Mouse (Mus musculus): ENCODE data around the gene Musk. TPM values are rescaled to one million over a fixed set of nuclear protein-coding genes. Genes with fewer than 3 reads are reported as not detected.

Musk gene
- total and polyA plus RNA-seq, 3 experiments: not detected

DNA sequence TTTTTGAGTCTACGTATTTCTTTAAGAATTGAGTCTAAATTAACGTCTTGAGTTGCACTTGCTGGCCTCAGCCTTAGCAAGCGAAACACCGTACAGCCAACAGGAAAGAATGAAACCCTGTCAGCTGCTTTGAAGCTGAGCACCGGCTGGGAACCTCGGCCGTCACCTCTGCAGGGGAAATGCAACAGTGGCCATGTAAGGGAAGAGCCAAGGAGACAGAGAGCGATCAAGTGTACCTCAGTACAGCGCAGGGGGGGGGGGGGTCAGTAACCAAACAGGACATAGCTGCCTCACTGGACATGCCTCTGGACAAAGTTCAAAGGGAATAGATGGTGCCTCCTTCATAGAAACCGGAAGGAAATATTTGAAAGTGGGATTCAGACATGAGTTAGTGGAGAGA lies 65.4 kb downstream of the Musk start:
- no peak for DNase-seq (ENCODE audit: low read depth, low spot score)
- Histone ChIP-seq H3K36me3 (ENCODE audit: control insufficient read depth in 1 of 2, insufficient read depth in 2 of 2, low read length in 2 of 2) (no peaks in the 10 kb centered on the region), H3K4me1 (ENCODE audit: control insufficient read depth in 1 of 2, insufficient read depth in 2 of 2, low read length in 2 of 2) (no peaks in the 10 kb centered on the region), H3K27me3 (ENCODE audit: control insufficient read depth in 1 of 2, insufficient read depth in 2 of 2, low read length in 2 of 2) (no peaks in the 10 kb centered on the region), H3K4me3 (ENCODE audit: control insufficient read depth in 1 of 2, insufficient read depth in 1 of 2, low read depth in 2 of 2, low read length in 2 of 2) (no peak overlapping the region), H3K27ac (ENCODE audit: control insufficient read depth, low read depth, low read length) (no peak overlapping the region), H3K9ac (ENCODE audit: control insufficient read depth, low read depth, low read length, poor library complexity, severe bottlenecking) (no peak overlapping the region), H3K9me3 (replicated peaks; ENCODE audit: insufficient read depth, low read length) (no peaks in the 10 kb centered on the region), H3K79me2 (ENCODE audit: control insufficient read depth, insufficient read depth, low read length, poor library complexity) (no peaks in the 10 kb centered on the region)
- no peak for TF ChIP-seq MYB (IDR thresholded peaks at IDR 0.05; ENCODE audit: low read depth, low read length)
- no peak for TF ChIP-seq NRF1 (IDR thresholded peaks at IDR 0.05; ENCODE audit: insufficient read depth, low read depth, low read length, poor library complexity, severe bottlenecking)
- no peak for TF ChIP-seq USF2 (IDR thresholded peaks at IDR 0.05; ENCODE audit: borderline replicate concordance in 1 of 2, insufficient read depth in 1 of 2, low read depth in 1 of 2, low read length in 2 of 2)
- TF ChIP-seq GATA1 (IDR thresholded peaks at IDR 0.05; ENCODE audit: low read depth, low read length): no peak
- no peak for TF ChIP-seq CHD1 (IDR thresholded peaks at IDR 0.05; ENCODE audit: low read depth, low read length)
- no peak for TF ChIP-seq RCOR1 (IDR thresholded peaks at IDR 0.05; ENCODE audit: low read depth, low read length)
- no peak for TF ChIP-seq RAD21 (IDR thresholded peaks at IDR 0.05; ENCODE audit: low read depth, low read length)

DNA sequence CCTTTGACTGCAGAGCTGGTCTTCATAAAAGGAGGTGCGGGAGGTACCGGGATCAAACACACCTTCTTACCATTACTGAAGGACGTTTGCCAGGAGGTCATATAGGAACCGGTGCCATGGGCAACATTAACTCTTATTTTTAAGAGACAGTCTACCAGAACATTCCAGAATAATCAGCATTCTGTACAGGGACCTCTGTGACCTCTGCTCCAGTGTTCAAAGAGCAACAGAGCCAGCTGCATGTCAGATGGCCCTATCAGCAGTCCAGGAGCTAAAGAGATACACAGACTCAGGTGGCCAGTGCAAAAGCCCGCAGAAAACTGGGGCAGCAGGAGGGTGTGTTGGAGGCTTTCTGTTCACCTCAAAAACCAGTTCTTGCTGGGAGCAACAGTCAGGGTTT lies 65.8 kb downstream of the Musk start:
- no peak overlapping the region for H3K9ac ChIP-seq (ENCODE audit: control insufficient read depth, low read depth, low read length, poor library complexity, severe bottlenecking)
- H3K27me3 ChIP-seq (ENCODE audit: control insufficient read depth in 1 of 2, insufficient read depth in 2 of 2, low read length in 2 of 2): no peaks in the 10 kb centered on the region
- no peaks in the 10 kb centered on the region for H3K9me3 ChIP-seq (replicated peaks; ENCODE audit: insufficient read depth, low read length)
- H3K4me1 ChIP-seq (ENCODE audit: control insufficient read depth in 1 of 2, insufficient read depth in 2 of 2, low read length in 2 of 2): no peaks in the 10 kb centered on the region
- H3K36me3 ChIP-seq (ENCODE audit: control insufficient read depth in 1 of 2, insufficient read depth in 2 of 2, low read length in 2 of 2): no peaks in the 10 kb centered on the region
- H3K79me2 ChIP-seq (ENCODE audit: control insufficient read depth, insufficient read depth, low read length, poor library complexity): no peaks in the 10 kb centered on the region
- H3K4me3 ChIP-seq (ENCODE audit: control insufficient read depth in 1 of 2, insufficient read depth in 1 of 2, low read depth in 2 of 2, low read length in 2 of 2): no peak overlapping the region
- no peak for DNase-seq (ENCODE audit: low read depth, low spot score)
- TF ChIP-seq CTCF (IDR thresholded peaks at IDR 0.05 in 2 of 3, conservative IDR thresholded peaks at IDR 0.05 in 1 of 3; ENCODE audit: control insufficient read depth in 1 of 3, insufficient read depth in 1 of 3, low read depth in 2 of 3, low read length in 3 of 3, poor library complexity in 1 of 3, severe bottlenecking in 1 of 3) (no peak), NRF1 (IDR thresholded peaks at IDR 0.05; ENCODE audit: insufficient read depth, low read depth, low read length, poor library complexity, severe bottlenecking) (no peak), RCOR1 (IDR thresholded peaks at IDR 0.05; ENCODE audit: low read depth, low read length) (no peak), MAZ (IDR thresholded peaks at IDR 0.05; ENCODE audit: low read depth, low read length) (no peak), USF1 (IDR thresholded peaks at IDR 0.05; ENCODE audit: low read depth, low read length) (no peak), USF2 (IDR thresholded peaks at IDR 0.05; ENCODE audit: borderline replicate concordance in 1 of 2, insufficient read depth in 1 of 2, low read depth in 1 of 2, low read length in 2 of 2) (no peak)
- H3K27ac ChIP-seq (ENCODE audit: control insufficient read depth, low read depth, low read length): no peak overlapping the region

DNA sequence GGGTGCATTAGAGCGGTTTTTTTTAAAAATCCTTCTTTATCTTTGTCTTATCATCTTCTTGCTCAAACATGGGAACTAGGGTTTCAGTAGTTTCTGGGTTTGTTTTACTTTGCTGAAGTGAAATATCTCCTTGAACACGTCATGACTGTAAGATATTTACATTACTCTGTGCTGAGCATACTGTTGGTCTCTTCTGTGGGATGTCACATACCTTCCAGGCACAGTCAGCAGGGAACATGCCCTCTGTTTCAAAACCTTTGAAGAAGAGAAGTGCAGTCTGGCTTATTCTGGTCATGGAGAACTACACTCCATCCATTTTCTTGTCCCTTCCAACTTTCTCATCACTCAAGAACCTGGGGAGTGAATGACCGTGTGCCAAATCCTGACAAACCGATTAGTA lies 73.2 kb downstream of the Musk start:
- Histone ChIP-seq H3K27me3 (ENCODE audit: control insufficient read depth in 1 of 2, insufficient read depth in 2 of 2, low read length in 2 of 2) (no peaks in the 10 kb centered on the region), H3K36me3 (ENCODE audit: control insufficient read depth in 1 of 2, insufficient read depth in 2 of 2, low read length in 2 of 2) (no peaks in the 10 kb centered on the region), H3K9ac (ENCODE audit: control insufficient read depth, low read depth, low read length, poor library complexity, severe bottlenecking) (no peak overlapping the region), H3K4me3 (ENCODE audit: control insufficient read depth in 1 of 2, insufficient read depth in 1 of 2, low read depth in 2 of 2, low read length in 2 of 2) (no peak overlapping the region), H3K27ac (ENCODE audit: control insufficient read depth, low read depth, low read length) (no peak overlapping the region), H3K79me2 (ENCODE audit: control insufficient read depth, insufficient read depth, low read length, poor library complexity) (no peaks in the 10 kb centered on the region), H3K4me1 (ENCODE audit: control insufficient read depth in 1 of 2, insufficient read depth in 2 of 2, low read length in 2 of 2) (no peaks in the 10 kb centered on the region), H3K9me3 (replicated peaks; ENCODE audit: insufficient read depth, low read length) (no peaks in the 10 kb centered on the region)
- TF ChIP-seq UBTF (IDR thresholded peaks at IDR 0.05; ENCODE audit: borderline replicate concordance, insufficient read depth, low read depth, low read length): no peak
- TF ChIP-seq MYB (IDR thresholded peaks at IDR 0.05; ENCODE audit: low read depth, low read length): no peak
- no peak for TF ChIP-seq RAD21 (IDR thresholded peaks at IDR 0.05; ENCODE audit: low read depth, low read length)
- TF ChIP-seq POLR2A (IDR thresholded peaks at IDR 0.05; ENCODE audit: control insufficient read depth in 1 of 2, insufficient read depth in 1 of 2, low read depth in 1 of 2, low read length in 2 of 2, poor library complexity in 1 of 2): no peak
- no peak for TF ChIP-seq EP300 (IDR thresholded peaks at IDR 0.05; ENCODE audit: low read depth in 1 of 2, low read length in 2 of 2)
- no peak for TF ChIP-seq CTCF (IDR thresholded peaks at IDR 0.05 in 2 of 3, conservative IDR thresholded peaks at IDR 0.05 in 1 of 3; ENCODE audit: control insufficient read depth in 1 of 3, insufficient read depth in 1 of 3, low read depth in 2 of 3, low read length in 3 of 3, poor library complexity in 1 of 3, severe bottlenecking in 1 of 3)
- TF ChIP-seq TAL1 (IDR thresholded peaks at IDR 0.05; ENCODE audit: low read length): no peak
- no peak for TF ChIP-seq E2F4 (IDR thresholded peaks at IDR 0.05; ENCODE audit: borderline replicate concordance, low read depth, low read length)
- TF ChIP-seq GATA1 (IDR thresholded peaks at IDR 0.05; ENCODE audit: low read depth, low read length): no peak
- no peak for TF ChIP-seq CHD2 (IDR thresholded peaks at IDR 0.05; ENCODE audit: low read length)
- no peak for TF ChIP-seq ZNF384 (IDR thresholded peaks at IDR 0.05; ENCODE audit: low read depth, low read length)
- TF ChIP-seq JUND (IDR thresholded peaks at IDR 0.05; ENCODE audit: low read depth, low read length): no peak
- TF ChIP-seq USF1 (IDR thresholded peaks at IDR 0.05; ENCODE audit: low read depth, low read length): no peak
- TF ChIP-seq TCF12 (IDR thresholded peaks at IDR 0.05; ENCODE audit: low read depth, low read length): no peak
- TF ChIP-seq ETS1 (IDR thresholded peaks at IDR 0.05; ENCODE audit: low read depth, low read length): no peak
- no peak for TF ChIP-seq MAZ (IDR thresholded peaks at IDR 0.05; ENCODE audit: low read depth, low read length)
- no peak for TF ChIP-seq NRF1 (IDR thresholded peaks at IDR 0.05; ENCODE audit: insufficient read depth, low read depth, low read length, poor library complexity, severe bottlenecking)
- TF ChIP-seq KAT2A (conservative IDR thresholded peaks at IDR 0.05; ENCODE audit: low read depth, low read length): no peak
- no peak for TF ChIP-seq ZKSCAN1 (IDR thresholded peaks at IDR 0.05; ENCODE audit: low read depth, low read length)
- no peak for DNase-seq (ENCODE audit: low read depth, low spot score)
